In the genomic region with DNA sequence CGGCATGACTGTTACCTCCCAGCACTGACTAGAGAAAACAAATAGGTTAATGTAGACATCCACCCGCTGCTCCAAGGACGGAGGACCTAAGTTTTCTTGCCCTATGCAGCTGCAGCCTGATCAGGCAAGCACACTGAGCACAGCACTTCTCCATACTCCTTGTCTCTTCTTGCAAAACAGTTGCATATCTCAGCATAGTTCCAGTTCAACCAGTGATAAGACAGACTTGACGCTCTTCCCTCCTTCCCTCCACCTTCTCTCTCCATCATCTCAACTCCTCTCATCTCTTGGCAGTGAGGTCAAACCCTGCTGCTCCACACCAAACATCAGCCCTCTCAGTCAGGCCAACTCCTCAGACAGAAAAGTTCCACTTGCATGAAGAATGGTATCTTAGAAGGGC, we compare ENCODE assay signal across 1 mouse cellular context.
TF ChIP-seq lines count a peak whose summit lies in the region.

No protein-coding gene starts in this region.

TF ChIP-seq in MEL, 35 proteins besides CTCF, POLR2A, EP300 and RAD21:
- TF ChIP-seq TCF12 (IDR thresholded peaks at IDR 0.05; ENCODE audit: low read depth, low read length) (peak; percentile 67), ZC3H11A (IDR thresholded peaks at IDR 0.05; ENCODE audit: low read depth, low read length) (no peak), MAX (IDR thresholded peaks at IDR 0.05; ENCODE audit: low read length) (peak; percentile 69), NRF1 (IDR thresholded peaks at IDR 0.05; ENCODE audit: insufficient read depth, low read depth, low read length, poor library complexity, severe bottlenecking) (no peak), ETS1 (IDR thresholded peaks at IDR 0.05; ENCODE audit: low read depth, low read length) (peak; percentile 47; the same call in 1 of the 2 replicates), POLR2AphosphoS2 (IDR thresholded peaks at IDR 0.05; ENCODE audit: low read length) (no peak), MYB (IDR thresholded peaks at IDR 0.05; ENCODE audit: low read depth, low read length) (no peak), GATA1 (IDR thresholded peaks at IDR 0.05; ENCODE audit: low read depth, low read length) (peak; percentile 91), TAL1 (IDR thresholded peaks at IDR 0.05; ENCODE audit: low read length) (0 out of 2 replicates have a peak, but pooled peaks have one; percentile 19), RCOR1 (IDR thresholded peaks at IDR 0.05; ENCODE audit: low read depth, low read length) (peak; percentile 54; the same call in 1 of the 2 replicates)
TF ChIP-seq in MEL: peak in this region for 6.
